Mouse (Mus musculus) brain, embryonic 14.5 days (tissue): ENCODE data around the gene Socs5.

Experiments used
- CTCF ChIP-seq: fragments of 200-500 bp; IDR thresholded peaks from 2 replicates; pipeline ENCODE4 v1.5.1; 2012; ENCODE audit warnings: inconsistent platforms, mild to moderate bottlenecking, moderate library complexity, borderline replicate concordance; ENCODE audit not compliant: insufficient read depth, insufficient read length; ENCODE audit errors: extremely low read depth
- POLR2A ChIP-seq: fragments of 200-500 bp; IDR thresholded peaks from 2 replicates; pipeline ENCODE4 v1.6.1; 2012; ENCODE audit warnings: mild to moderate bottlenecking, inconsistent platforms, borderline replicate concordance; ENCODE audit not compliant: poor library complexity, insufficient read depth, insufficient read length, severe bottlenecking; ENCODE audit errors: extremely low read depth

GRCm38 (mm10) chr17:87179939-87180550 is 72.6 kb downstream of the Socs5 start:
- no peak for TF ChIP-seq CTCF
- no peak for TF ChIP-seq POLR2A
